Mouse (Mus musculus): ENCODE measurements around the gene Slco4a1.

Gene Slco4a1

GRCm38 (mm10) chr2:180506281-180506680, 50.2 kb downstream of the Slco4a1 start:
- in situ Hi-C loops (cut with MboI) = no loop called here

DNA sequence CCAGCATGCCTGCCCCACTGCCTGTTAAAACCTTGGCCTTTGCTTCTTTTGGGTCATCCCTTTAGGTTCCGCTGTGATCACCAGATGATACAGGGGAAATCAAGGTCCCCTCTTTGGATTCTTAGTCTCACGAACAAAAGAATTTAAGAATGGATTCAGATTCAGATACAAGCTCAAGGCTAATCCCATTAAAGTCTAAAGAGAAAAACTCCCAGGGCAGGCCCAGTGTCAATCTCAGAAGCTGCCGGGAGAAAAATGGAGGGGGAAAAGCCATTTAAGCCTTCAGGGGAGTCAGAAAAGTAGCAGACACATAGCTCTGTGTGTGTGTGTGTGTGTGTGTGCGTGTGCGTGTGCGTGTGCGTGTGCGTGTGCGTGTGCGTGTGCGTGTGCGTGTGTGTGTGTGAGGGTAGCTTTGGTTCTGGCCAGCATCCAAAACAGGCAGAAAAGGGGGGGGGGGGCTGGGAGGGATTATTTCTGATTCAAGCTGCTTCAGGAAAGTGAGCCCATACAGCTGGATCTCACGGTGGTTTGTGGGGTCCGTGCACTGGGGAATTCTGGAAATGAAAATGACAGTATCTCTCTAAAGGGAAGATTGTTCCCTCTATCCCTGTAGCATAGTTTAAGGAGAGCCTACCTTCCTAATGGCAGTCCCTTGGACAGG, 52.5 kb downstream of the Slco4a1 start:
- in situ Hi-C loops (cut with MboI) = no loop called here

DNA sequence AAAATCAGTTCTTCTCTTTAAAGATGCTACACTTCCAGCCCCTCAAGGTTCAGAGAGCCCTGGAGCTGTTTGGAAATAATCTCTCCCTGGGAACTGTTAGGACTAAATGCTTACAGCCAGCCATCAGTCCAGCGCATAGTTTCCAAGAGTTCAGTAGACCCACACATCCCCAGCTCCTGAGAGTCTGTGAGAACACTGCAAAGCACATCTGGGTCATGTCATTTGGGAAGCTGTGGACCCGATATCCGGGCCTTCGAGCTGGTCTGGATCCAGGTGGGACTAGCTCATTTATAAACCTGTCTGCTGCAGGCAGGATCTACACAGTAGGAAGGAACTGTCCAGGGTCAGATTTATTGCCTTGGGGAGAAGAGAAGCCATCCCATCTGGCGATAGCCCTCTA, 54.8 kb downstream of the Slco4a1 start:
- in situ Hi-C loops (cut with MboI) = no loop called here

GRCm38 (mm10) chr2:180511875-180512661, 56.0 kb downstream of the Slco4a1 start:
- in situ Hi-C loops (cut with MboI) = no loop called here

GRCm38 (mm10) chr2:180513019-180513418, 57.0 kb downstream of the Slco4a1 start:
- in situ Hi-C loops (cut with MboI) = no loop called here

DNA sequence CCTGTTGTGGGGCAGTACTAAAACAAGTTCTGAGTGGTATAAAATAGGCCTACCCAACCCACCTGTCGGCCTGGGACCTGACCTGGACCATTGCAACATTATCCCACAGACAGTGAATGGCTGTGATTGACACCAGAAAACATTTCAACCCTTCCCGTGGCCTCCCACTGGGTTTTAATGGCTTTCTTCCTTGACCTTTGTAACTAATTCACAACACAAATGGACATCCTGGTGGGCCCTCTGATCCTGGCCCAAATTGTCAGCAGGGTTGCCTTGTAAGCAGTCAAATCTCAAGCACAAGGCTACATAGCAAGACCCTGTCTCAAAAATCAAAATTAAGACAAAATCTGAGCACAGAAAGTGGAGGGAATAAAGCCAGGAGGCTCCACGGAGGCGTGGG, 57.8 kb downstream of the Slco4a1 start:
- in situ Hi-C loops (cut with MboI) = no loop called here

DNA sequence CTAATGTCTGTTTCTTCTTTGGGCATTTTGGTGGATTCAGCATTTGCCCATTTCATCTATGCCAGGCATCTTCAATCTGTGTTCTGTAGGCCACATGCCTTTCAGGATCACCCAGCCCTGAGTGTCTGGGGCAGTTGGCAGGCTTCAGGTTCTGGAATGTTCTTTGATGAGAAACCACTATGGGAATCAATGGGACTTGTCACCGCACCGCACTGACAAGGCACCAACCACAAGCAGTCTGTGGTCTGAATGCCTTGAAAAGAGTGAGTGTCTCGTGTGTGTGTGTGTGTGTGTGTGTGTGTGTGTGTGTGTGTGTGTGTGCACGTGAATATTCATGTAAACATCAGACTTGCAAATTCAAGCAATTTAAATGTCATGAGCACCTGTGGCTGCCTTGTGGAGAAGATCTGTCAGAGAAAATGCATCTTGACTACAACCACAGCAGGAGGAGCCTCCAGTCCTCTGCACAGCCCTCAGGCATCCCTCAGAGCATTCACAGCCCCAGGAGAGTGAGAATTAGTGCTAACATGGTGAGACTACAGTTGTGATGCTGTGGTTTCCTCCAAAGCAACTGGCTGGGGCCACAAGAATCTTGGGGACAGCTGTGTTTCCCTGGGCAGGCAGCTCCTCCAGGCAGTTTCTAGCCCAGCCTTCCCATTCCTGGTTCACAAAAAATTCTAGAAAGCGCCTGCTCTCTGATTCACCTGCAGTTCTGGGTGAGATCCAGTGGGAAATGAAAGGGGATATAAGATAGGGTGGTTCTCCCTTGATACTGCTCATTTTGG, 65.6 kb downstream of the Slco4a1 start:
- in situ Hi-C loops (cut with MboI) = no loop called here

GRCm38 (mm10) chr2:180522825-180523224, 66.8 kb downstream of the Slco4a1 start:
- in situ Hi-C loops (cut with MboI) = no loop called here
